Mouse (Mus musculus) fibroblast of lung, adult 2 months (primary cell): ENCODE results near the gene Dmac1.
A peak's percentile ranks its signal among the peaks of the same experiment; 100 is the strongest.
"Not testable (repeated sequence)": the region's sequence is repeated elsewhere in the genome, so short reads cannot be mapped to it uniquely, and the experiment has no call there.

ENCODE experiments used
- DNase-seq: peaks from one replicate; pipeline ENCODE4 v3.0.0-alpha.2; 2011; ENCODE audit warnings: low read depth

Dmac1 gene

DNA sequence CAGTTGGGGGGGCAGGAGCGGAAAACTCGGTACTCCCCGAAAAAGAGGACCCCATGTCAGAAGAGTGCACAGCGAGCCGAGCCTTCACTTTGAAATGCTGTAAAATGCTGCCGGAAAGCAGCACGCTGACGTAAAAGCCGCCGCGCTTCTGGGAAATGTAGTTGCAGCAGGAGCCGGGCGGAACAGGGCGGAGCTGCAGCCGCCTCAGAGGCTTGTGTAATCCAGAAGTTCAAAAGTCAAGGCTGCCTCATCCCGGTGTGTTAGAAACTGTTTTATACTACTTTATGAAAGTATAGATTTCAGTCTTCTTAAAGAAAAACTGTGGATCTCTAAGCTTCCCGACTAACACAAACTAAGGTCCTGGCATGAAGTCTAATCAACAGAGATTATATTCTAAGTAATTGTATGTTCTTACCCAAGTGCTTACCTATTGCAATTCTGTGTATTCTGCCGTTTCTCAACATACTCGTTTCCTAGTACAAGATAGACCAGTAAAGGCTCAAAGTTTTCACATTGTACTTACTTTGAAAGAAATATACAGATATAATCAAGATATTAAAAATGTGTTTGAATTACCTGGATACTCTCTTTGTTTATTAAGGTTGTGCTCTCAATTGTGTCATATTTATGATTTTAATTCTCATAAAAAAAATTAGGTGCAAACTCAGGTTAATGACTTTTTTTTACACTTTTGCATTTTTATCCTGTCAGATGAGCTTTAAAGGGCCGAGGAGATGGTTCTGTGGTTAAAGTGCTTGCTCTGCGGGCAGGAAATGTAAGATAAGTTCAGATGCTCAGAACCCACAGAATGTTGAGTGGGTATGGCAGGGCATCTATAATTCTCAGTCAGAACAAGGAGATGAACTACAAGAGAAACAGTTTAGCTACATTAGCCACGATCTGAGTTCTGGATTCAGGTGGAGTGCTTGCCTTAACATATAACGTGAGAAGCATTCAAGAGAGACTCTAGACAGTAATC, at the start of gene Dmac1:
Gene Dmac1, minus strand, starts transcription at position 109 of the 979 bp plus-strand sequence.
- peak; percentile 78 for DNase-seq

- no peak for DNase-seq
Observed at GRCm38 (mm10) chr4:75315431-75315830, 37.3 kb upstream of the Dmac1 start.

- no peak for DNase-seq
Observed at GRCm38 (mm10) chr4:75315007-75315406, 36.9 kb upstream of the Dmac1 start.

GRCm38 (mm10) chr4:75311918-75312317, 33.8 kb upstream of the Dmac1 start:
- DNase-seq = no peak

DNA sequence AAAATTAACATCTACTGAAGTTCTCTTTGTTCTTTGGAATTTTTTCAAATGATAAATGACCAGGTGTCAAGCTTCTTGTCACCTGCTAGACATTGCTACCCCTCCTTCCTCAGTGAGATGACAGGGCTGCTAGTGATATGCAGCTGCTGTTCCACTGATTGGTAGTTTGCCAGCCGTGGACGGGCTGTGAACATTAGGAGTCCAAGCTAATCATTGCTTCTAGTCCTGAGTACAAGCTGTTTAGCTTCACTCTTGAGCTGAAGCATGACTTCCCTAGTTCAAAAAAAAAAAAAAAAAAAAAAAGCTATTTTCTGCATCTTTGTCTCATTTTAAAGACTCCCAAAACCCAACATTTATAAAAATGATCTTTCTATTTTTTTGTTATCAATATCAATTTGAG, 33.2 kb upstream of the Dmac1 start:
- DNase-seq = no peak

GRCm38 (mm10) chr4:75300205-75300972, 22.3 kb upstream of the Dmac1 start:
- DNase-seq = no peak

DNA sequence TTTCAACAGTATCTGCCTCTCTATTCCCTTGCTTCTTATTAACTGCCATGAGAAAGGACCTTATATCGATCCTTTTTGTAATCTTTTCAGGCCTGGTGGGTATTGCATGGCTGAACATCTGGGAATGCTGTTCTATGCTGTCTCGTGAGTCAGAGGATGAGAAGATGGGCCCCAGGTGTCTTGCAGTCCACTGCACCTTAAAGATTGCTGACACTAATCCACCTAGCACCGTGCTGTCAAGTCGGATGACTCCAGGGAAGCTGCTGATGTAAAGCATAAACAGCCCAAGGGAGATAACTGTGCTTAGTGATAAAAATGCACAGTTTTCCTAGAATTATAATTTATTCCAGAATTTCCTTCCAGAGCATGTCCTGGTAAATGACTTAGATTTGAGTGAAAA, 14.2 kb upstream of the Dmac1 start:
- DNase-seq = no peak

GRCm38 (mm10) chr4:75291142-75291541, 13.0 kb upstream of the Dmac1 start:
- no peak for DNase-seq

DNA sequence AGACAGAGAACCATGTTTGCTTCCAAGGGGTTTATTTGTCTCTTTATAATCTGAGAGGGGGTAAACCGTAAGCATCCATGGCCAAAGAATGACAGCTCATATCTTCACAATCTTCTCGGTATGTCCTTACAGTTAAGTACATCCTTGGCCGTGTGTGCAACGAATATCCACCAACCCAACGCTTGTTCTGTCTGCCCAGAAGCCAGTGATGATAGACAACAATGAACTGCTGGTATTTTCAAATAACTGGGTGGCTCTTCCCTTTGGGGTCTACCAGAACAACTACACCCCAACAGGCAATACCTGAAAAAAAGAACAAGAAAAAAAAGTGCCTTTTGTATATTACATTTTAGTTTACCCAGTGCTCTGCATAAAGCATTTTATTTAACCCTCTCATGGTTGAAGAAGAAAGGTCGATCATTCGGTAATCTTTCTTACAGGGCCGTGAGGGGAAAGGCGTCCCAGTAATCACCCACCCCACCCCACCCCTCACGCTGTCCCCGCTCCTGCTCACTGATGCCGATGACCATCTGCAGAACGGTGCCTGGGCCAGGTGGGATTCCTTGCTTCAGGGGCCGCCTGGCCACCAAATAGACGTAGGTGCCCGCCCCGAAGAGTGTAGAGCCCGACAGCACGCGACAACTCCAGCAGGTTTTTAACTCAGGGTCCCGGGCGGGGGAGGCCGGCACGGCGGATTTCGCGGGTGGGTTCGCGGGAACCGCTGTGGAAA, 473 bp downstream of the Dmac1 start:
- peak; percentile 0 for DNase-seq

DNA sequence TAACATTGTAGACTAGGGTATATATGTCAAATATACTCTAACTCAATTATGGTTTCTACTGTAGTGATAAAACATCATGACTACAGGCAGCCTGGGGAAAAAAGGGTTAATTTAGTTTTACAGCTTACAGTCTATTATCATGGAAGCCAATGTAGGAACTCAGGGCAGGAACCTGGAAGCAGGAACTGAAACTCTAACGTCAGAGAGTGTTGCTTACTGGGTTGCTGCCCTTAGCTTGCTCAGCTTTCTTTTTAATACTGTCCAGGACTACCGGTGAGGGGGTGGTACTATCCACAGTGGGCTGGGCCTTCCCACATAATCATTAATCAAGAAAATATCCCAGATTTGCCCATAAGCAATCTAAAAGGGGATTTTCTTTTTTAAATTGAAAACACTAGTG, 2.4 kb downstream of the Dmac1 start:
- DNase-seq = no peak

- DNase-seq = no peak
Observed at GRCm38 (mm10) chr4:75267866-75268265, 10.2 kb downstream of the Dmac1 start.

DNA sequence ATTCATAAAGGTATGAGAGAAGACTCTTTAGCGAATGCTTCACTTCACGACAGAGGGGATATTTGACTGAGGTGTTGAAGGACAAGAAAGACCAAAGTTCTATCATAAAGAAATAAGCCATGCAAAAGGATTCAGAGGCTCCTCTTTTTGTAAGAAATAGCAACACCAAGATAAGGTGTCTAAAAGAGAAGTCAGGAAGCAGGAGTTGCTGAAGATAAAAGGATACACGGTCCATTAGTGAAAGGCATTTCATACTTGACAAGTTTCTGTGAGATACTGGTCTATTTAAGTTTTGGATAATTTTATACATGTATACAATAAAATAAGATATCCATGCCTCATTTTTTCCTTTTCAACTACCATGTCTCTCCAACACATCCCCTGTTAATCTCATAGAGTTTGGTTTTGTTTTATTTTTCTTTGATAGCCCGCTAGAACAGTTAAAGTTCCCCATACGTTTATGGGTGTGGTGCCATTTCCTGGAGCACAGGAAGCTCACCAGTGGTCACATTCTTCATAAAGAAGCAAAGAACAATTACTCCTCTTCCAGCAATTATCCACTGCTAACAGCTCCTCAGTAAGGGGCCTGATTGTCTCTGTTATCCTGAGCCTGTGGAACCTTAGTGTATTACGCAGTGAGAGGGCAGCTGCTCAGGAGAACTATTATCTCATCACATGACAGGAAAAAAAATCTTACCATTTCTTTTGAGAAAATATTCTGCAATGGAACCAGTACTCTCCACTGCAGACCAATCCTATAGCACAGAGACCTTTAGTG, 11.1 kb downstream of the Dmac1 start:
- no peak for DNase-seq

DNA sequence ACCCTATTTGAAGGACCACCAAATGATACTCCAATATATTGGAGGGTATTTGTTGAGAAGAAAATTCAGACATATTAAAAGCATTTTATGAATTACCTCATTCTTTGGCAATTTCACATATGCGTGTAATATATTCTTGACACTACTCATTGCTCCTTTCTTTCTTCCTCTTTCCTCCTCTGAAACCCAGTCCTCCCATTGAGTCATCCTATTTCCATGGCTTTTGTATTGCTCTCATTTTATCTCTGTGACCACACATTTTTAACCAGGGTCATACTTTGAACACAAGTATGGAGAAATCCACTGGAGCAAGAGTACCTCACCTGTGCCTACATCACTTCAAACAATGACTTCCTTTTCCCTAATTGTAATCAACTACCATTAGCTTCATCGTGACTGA, 13.9 kb downstream of the Dmac1 start:
- DNase-seq = no peak

DNA sequence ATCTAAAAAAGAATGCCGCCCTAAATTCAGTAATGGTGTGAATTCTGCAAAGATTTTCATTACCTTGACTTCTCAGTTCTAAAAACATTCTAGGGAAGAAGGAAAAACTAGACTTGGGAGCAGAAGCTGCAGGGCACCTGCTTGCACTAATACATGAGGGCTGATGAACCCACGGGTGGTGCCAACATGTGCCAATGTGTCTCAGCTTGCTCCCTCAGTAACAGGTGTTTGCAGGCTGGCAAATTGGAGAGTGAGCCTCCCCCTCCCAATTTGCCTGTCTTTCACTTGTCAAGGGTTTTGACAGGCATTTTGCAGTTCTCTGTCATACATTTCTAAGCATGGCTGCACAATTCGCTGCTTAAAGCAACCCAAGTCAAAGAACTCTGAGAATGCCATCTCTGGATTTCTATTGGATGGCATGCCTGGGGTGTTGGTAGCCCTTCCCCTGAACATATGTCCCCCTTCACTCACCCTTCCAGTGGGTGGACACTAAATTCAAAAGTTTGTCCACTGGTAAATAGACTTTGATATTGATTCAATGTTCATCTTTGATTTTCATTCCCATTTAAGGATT, 14.5 kb downstream of the Dmac1 start:
- DNase-seq = no peak

DNA sequence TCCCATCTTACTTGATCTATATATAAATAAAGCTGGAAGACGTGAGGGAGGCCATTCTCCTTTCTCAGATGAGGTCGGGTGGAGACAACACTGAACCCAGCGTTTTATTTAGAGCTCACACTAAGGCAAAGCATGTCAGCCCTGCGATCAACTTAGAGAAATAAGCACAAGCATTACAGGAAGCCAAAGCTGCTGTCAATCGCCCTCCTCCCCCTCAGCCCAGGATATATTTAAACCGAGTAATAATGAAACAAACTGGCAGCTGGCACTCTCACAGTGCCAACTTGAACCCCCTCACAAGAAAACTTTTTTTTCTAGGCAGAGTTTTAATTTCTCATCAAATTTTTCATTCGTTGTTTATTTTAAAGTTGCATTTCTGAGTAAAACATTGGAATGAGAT, 15.7 kb downstream of the Dmac1 start:
- no peak for DNase-seq

DNA sequence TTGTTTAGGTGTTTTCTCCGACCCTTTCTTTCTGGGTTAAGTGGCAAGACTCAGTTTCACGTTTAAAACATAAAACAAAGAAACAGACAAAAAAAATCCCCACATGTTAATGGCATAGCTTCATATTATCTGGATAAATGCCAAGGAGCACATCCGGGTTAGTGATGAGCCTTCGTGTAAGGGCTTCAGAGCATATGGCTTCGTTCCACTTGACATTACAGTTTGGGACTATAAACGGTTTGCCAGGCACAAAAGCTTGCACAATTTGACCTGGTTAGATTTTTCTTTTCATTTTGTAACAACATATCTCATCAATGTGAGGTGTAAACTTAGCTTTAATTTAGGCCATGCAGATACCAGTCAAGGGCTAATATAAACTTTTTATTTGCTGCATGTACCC, 17.9 kb downstream of the Dmac1 start:
- no peak for DNase-seq

- DNase-seq = no peak
Observed at GRCm38 (mm10) chr4:75259447-75259846, 18.7 kb downstream of the Dmac1 start.

DNA sequence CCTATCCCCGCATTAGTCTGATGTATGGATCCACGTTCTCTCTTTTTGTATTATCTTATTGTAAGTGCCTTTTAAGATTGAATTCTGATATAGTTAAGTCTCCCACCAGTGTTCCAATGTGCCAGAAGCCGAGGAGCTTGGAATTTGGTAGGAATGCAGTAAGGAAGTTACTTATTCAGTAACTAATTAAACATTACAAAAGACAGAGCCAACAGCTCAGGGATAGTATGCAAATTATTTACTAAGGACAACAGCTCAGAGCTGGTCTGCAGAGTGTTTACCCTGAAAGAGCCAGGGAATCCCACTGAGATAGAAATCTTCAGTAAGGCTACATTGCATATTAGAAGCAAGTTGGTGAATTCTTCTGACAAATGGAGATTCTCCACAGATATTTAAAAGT, 43.5 kb downstream of the Dmac1 start:
- not testable (repeated sequence) for DNase-seq
